Mouse (Mus musculus) lung, postnatal 10 days (tissue): ENCODE measurements around the gene Med12.

Experiments
- DNase-seq: peaks from one replicate; pipeline ENCODE4 v3.0.0; 2021

Gene Med12

DNA sequence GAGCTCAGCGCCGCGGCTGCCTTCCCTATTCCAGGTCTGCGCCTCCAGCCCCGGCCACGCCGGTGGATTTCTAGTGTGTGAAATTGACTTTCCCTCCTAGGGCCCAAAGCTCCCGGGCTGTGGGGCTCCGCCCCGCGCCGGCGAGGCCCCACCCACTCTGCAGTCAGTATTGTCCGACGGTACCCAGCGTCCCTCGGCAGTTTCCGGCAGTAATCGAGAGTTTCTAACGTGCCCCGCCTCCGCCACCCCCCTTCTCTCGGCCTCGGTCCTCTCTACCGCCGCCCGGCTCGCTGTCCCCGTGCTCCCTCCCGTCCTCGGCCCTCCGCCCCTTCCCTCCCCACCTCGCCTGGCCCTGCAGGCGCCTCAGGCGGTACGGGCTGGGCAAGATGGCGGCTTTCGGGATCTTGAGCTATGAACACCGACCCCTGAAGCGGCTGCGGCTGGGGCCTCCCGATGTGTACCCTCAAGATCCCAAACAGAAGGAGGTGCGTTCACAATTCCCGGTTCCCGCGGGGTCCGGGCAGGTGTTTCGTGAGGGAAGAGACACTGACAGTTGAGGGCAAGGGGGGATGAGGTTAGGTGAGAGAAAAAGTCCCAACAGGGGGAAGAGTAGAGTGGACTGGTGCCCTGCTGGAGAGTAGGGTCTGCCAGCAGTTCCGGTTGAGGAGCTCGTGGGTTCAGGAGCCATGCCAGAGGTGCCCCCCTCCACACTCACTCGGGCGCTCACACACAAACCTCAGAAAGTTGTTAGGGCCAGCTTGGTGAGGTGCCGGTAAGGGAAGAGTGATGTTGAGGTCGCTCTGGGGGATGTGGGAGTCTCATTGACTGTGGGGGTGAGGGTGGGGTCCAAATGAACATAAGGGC lies at the start of gene Med12:
Med12 (plus strand) TSS at position 156 of the 864 bp plus-strand sequence.
- DNase-seq = peak; percentile 95

DNA sequence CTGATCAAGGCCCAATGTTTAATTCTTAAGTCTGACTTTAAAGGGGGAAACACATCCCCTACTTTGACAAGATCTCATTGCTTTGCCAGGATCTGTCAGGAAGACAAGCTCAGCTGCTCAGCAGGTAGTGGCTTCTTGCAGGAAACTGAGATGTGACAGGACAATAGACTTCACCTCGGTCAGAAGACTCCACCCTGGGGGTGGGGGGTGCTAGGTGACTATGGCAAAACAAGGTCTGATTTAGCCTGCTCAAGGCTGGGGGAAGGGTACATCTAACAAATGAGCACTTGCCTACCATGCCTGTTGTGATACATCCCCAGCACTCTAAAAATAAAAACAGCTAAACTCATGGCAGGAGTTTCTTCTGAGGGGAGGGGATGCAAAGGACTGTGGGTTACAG lies 28.8 kb upstream of the Med12 start:
- no peak for DNase-seq

DNA sequence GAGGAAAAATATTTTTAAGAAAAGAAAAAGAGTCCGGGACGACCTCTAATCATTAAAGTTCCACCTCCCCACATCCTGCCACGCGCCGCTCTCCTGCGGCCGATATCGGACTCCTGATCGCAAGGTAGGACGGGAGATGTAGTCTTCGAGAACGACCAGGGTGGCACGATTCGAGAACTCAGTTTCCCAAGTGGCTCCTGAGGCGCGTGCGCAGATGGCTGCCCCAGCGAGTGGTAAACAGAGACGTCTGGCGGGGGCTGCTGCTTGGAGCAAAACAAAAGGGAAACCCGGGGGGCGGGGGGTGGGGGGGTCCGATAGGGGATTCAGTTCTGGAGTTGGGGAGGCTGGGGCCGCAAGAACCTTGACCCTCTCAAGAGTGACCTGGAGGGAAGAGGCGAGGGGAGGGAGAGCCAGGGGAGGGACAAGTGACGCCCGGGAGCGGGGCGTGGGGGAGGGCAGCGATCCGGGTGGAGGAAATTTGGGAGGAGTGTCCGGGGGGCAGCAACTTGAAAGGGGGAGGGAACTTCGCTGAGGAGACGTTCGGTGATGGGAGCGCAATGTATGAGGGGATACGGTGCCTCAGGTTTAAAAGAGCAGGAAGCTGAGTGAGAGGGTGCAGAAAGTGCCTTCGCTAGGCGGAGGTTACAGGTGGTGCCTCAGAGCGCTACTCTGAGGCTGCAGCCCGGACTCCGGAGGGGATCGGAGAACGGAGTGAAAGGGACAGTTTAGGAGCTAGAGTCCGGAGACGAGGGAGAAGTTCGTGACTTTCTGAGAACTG lies 19.7 kb upstream of the Med12 start, which contains the start of gene Foxo4:
Foxo4 (plus strand) TSS at position 577 of the 778 bp plus-strand sequence.
- peak; percentile 92 for DNase-seq

DNA sequence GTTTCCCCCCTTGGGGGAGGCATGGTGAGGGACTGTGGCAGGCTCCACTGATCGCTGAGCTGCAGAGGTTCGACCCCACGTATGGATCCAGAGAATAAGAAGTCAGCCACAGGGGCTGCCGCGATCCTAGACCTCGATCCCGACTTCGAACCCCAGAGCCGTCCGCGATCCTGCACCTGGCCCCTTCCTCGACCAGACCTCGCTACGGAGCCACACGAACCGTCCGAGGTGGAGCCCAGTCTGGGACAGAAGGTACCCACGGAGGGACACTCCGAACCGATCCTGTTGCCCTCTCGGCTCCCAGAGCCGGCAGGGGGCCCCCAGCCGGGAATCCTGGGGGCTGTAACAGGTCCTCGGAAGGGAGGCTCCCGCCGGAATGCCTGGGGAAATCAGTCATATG lies 19.1 kb upstream of the Med12 start:
- no peak for DNase-seq

DNA sequence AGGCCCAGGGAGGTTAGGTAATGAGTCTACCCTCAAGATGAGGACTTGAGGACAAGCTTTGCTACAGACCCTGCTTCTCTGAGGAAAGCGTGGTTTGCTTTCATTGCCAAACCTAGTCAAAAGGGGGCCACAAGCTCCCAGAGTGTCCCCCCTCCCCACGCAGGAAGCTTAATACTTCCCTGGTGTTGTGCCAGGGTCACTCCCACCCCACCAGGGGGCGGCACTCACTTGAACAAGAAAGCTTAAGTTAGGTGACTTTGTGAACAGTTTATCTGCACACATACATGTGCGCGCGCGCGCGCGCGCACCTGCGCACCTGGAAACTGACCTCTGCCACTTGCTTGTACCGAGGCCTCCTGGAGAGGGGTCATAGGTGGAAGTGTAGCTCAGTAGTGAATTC lies 17.2 kb upstream of the Med12 start:
- DNase-seq = peak; percentile 31

DNA sequence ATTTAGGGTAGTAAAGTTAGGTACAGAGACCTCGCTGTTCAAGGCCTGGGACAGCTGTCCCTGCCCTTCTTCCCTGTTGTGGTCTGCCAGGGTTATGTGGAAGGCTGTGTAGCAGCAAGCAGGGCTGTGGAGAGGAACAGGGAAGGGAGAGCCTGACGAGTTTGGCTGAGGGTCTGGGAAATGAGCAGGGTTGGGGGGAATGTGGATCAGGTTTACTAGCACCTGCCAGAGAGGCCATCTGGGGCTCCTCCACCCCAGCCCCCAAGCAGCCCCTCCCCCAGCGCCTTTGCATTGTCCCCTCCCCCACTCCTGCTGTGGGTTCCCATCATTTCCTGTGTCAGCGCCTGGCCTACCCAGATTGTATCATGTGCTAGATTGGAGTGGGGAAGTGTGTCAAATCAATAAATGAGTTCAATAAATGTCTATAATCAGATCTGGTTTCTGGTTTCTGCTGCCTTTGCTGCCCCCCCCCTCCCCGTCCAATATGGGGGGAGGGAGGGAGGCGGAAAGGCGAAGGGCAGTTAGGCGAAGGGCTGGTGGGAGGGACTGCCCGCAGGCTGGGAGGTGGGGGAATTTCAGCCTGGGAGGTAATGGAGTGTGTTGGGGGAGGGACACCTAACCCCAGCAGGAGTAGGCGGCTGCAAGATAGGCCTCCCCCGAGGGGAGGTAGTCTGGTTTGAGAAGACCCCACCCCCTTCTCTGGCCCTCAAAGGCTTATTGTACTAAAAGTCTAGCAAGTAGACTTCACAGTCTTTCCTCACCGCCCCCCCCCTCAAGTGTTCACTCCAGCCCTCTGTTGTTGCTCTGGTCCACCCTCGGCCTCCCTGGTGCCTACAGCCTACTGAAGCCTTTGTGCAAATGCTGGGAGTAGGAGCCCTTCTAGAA lies 13.1 kb upstream of the Med12 start:
- DNase-seq = no peak

DNA sequence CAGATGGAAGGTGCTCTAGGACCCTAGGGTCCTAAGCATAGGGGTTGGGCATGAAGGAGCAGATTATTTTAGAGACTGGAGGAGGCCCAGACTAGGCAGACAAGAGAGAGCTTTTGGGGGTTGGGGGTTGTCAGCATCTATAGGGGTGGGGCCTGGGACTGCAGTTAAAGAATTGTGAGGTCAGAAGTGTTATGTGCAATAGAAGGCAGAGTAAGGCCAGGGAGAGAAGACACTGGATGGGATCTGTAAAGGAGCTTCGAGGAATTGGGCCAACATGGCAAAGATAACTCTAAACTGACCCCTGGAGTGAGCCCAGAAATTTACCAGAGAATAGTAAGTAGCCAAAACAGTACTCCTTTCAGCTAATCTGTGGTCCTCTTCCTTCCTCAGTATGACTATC lies 9.9 kb upstream of the Med12 start, which contains the start of gene Gm614:
Gm614 (minus strand) TSS at position 101 of the 400 bp plus-strand sequence.
- no peak for DNase-seq

DNA sequence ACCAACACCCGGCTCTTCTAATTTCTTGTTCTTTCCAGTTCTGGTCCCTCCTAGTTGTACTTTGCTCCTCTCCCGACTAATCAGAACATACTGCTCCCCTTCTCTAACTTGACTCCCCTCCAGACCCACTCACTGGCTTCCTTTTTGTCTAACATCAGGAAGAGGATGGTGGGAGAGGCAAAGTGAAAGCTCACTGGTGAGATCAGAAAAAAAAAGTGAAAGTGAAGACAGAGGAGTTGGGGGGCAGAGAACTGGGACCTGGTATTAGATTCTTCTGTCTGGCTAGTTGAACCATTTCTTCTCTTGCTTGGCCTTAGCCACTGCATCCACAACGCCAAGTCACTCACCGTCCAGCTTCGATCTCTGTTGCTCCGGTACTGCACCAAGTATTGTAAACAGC lies 7.2 kb upstream of the Med12 start:
- no peak for DNase-seq

DNA sequence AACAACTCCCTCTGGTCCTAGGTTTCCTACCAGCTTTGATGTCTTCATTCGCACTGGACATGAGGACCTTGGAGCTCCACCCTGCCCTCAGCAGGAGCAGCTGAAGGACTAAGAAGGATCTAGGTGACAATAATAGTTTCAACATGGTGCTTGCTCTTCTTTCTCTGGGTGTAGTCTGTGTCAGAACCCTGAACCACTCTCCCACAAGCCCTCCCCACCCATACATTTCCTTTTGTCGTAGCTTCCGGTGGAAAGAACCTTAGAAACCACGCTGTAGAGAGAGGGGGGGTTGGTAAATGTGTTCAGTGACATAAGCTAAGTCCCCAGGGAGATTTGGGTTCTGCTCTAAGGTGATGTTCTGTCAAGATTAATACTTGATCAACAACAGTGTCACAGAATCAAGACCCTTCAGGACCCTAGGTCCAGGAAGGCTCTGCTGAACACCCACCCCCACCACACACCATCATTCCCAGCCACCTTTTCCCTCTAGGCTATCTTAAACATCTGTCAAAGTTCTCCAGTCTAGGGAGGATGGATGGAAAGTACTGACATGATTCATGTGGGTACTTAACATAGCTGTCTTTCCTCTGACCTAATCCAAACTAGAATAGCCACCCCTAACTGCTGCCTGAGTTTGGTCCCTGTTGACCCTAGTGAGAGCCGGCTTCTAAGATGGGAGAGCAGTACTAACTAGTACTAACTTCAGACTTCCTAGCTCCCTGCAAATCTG lies 5.6 kb upstream of the Med12 start, which contains the start of gene Il2rg:
Il2rg (minus strand) TSS at position 231 of the 730 bp plus-strand sequence.
- DNase-seq = peak; percentile 18

DNA sequence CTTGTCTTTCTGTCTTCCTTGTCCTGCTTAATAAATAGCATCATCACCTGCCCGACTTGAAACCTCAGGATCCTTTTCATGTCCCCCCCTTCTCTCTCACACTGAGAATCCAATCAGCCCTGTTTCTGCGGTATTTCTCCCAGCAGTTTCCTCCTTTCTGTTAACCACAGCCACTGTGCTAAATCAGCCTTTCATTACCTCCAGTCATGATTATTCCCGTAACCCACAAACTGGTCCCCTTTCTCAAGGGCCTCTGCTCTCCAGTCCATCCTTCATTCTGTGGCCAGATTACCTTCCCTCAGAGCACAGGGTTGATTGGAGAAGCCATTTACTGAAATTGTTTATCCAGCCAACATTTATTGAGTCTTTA lies 5.1 kb upstream of the Med12 start, which contains the start of gene Gm20489:
Gm20489 (minus strand) TSS at position 269 of the 370 bp plus-strand sequence.
- no peak for DNase-seq

DNA sequence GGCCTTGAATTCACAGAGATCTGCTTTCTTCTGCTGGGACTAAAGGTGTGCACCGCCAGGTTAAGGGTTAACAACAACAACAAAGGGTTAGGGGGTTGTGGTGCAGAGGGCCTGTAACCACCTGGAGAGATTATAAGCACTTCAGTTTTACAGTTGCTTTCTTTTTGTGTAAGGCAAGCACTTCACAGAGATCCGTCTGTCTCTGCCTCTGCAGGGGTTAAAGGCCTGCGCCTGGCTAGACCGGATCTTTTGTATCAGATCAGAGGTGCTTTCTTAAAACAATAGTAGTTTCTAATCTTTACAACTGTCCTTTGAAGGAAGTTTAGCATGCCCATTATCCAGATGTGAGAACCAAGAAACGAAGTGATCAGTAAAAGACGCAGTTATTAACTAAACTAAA lies 420 bp upstream of the Med12 start:
- DNase-seq = no peak

DNA sequence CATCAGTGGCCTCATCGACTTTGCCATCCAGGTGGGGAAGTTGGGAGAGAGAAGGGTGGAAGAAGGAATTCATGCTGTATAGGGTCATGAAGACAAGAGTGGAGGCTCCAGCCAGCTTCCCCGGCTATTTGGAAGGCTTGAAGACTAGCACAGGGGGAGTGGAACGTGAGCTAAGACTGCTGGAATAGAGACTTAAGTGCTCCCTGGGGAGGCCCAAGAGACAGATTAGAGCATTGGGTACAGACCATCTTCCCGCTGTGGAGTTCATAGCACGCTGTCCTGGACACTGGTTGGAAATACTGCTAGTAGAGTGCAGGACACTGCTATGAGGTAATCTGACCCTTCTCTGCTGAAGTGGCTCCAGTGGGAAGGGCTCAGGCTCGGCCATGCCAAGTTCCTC lies 9.0 kb downstream of the Med12 start:
- DNase-seq = no peak

DNA sequence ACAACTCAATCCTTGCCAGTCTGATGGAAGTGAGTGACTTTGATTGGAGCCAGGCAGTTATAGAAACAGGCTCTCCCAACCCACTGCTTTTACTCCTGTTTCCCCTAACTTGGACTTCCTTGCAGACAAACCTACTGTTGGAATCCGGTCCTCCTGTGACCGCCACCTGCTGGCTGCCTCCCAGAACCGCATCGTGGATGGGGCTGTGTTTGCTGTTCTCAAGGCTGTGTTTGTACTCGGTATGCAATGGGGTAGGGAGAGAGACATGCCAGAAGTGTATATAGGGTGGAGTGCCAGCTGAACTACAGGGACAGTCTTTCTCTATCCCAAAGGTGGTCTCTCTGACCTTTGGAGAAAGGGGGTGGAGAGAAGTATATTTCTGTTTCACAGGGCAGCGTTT lies 11.7 kb downstream of the Med12 start:
- DNase-seq = peak; percentile 64

DNA sequence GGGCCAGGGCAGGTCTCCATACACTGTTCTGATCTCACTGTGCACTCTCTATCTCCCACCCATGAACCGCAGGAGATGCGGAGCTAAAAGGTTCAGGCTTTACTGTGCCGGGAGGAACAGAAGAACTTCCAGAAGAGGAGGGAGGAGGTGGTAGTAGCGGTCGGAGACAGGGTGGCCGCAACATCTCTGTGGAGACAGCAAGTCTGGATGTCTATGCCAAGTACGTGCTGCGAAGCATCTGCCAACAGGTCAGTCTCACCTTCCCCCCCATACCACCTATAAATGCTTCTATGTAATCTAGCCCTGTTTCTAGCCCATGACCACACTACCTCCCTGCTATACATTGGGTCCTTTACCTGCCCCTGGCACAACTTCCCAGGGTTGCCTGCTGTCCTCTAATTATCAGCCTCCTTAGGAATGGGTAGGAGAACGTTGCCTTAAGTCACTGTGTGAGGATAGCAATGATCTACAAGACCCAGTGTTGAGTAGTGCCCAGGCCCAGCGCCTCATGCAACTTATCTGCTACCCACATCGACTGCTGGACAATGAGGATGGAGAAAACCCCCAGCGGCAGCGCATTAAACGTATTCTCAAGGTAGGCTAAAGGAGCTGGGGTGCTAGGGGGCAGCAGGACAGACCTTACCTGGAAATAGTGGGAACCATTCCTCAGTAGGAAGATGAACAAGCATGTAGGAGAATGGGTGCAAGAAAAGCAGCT lies 12.3 kb downstream of the Med12 start:
- DNase-seq = no peak

DNA sequence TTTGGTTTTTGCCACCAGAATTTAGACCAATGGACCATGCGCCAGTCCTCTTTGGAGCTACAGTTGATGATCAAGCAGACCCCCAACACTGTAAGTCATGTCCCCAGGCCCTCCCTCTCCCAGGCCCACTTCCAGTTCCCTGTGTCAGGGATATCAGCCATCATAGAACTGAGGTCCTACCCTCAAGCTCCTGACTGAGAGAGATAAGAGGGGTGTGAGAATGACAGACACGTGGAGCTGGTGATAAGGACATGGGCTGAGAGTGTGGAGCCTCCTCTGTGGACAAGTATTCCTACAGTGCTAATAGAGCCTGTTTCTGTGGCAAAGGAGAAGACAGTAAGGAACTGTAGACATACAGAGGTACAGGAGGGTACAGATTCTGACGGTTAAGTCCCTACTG lies 13.7 kb downstream of the Med12 start:
- DNase-seq = no peak

DNA sequence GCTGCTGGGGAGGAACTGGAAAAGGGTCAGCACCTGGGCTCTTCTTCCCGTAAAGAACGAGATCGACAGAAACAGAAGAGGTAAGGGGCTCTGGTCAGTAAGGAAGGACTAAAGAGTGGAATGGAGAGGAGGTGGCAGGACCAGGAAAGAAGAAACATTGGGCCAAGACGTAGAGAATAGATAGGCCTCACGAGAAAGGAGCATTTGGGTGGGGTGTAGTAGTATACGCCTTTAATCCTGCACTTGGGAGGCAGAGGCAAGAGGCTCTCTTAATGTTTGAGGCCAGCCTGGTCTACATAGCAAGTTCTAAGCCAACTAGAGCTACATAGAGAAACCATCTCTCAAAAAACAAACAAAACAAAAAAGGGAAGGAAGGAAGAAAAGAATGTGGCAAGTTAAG lies 14.6 kb downstream of the Med12 start:
- DNase-seq = no peak

DNA sequence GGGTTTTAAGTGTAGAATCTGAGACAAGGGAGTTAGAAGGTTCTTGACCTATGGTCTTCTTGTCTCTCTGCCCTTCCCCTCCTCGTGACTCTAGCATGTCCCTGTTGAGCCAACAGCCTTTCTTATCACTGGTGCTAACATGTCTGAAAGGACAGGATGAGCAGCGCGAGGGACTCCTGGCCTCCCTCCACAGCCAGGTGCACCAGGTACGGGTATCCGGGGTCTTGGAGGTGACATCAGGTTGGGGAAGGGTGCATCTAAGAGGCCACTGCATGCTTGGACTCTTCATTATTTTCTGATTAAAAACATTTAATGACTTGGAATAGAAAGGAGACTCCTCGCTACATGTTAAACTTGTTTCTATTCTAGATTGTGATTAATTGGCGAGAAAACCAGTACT lies 15.2 kb downstream of the Med12 start:
- no peak for DNase-seq

DNA sequence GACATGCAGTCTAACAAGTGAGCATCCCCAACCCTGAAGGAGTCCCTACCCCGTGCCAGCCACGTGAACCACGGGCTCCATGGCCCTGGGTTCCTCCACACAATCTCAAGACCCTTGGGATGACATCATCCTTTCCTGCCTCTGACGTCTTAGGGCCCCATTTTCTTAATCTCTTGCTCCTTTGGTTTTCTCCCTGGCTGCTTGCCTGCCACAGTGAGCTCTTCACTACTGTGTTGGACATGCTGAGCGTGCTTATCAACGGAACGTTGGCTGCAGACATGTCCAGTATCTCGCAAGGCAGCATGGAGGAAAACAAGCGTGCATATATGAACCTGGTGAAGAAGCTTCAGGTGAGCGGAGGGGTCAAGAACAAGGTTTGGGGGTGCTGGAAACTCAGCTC lies 16.3 kb downstream of the Med12 start:
- no peak for DNase-seq

DNA sequence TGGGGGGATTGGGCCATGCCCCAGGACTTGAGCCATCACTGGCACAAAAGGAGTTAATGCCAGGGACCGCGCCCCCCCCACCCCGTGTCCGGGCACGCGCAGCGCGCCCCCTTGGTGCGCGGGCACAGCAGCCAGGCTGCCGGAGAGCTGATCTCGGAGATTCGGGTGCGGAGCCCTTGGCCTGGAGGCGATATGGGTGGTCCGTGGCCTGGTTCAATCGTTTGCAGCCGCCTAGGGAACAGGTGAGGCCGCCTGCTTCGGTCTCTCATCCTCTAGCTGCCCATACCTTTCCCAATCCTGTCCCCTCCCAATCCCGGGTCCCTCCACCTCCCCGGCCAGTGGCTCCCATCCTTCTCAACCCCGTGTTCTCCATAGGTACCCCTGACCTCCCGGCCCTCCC lies 25.2 kb downstream of the Med12 start, which contains the start of gene Nlgn3:
Nlgn3 (plus strand) TSS at position 114 of the 400 bp plus-strand sequence.
- peak; percentile 3 for DNase-seq

DNA sequence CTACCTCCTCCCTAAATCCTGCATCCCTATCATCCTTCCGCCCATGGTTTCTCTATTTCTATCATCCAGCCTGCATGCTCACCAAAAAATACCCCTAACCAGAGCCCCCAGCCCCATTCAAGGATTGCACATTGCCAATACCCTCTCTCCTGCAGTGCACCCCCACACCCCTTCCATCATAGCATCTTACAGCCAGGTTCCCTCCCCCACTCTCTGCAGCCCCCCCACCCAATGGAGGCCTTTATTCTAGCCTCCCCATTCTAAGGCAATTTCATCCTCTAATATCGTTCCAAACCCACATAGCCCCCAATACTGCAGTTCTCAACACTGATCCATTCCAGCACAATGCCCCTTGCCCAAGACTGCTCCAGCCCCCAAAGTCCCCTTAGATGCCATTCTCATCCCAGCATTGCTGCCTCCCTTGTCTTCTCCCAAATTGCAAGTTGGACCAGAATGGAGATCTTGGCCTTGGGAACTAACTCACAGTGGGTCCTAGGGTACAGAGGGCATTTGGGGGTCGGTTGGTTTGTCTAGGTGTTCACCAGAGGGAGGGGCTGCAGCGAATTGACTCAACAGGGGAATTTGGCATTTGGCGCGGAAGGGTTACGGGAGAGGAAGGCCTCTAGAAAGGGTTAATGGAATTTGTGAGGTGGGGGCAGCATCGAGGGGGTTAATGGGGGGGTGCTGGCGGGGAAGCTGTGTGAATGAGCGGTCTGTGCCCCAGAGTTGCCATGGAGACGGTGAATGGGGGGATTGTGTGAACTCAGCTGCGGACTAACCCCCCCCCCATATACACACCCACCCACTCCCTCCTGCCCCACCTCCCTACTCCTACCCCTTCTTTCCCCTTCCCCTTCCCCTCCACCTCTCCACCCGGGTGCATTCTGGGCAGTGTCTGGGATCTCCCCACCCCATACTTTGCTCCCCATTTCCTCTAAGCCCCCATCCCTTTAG lies 25.9 kb downstream of the Med12 start:
- peak; percentile 4 for DNase-seq
